Mouse (Mus musculus) lung, adult 2 months (tissue): ENCODE results near the gene Fdxr.

Experiments used
- CTCF ChIP-seq: fragments of 200-500 bp; IDR thresholded peaks from 2 replicates; pipeline ENCODE4 v1.5.1; 2011; ENCODE audit warnings: mild to moderate bottlenecking, low read length, control low read depth; ENCODE audit not compliant: insufficient read depth
- POLR2A ChIP-seq: fragments of 200-500 bp; IDR thresholded peaks from 2 replicates; pipeline ENCODE4 v1.6.1; 2011; ENCODE audit warnings: low read depth, mild to moderate bottlenecking, control low read depth, low read length, borderline replicate concordance; ENCODE audit errors: extremely low read depth

DNA sequence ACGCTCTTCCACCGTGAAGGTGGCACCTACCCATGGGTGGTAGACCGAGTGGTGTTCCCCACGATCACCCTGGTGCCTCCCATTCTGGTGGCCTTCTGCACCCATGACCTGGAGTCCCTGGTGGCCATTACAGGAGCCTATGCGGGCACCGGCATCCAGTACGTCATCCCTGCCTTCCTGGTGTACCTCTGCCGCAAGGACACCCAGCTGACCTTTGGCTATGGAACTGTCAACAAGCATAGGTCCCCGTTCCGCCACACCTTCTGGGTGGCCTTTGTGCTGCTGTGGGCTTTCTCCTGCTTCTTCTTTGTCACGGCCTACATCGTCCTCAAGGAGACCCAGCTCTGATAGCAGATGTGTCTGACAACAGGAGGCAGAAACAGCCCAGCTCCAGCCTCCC is 33.1 kb downstream of the Fdxr start:
- TF ChIP-seq CTCF (no peak), POLR2A (no peak)
